In the genomic region with DNA sequence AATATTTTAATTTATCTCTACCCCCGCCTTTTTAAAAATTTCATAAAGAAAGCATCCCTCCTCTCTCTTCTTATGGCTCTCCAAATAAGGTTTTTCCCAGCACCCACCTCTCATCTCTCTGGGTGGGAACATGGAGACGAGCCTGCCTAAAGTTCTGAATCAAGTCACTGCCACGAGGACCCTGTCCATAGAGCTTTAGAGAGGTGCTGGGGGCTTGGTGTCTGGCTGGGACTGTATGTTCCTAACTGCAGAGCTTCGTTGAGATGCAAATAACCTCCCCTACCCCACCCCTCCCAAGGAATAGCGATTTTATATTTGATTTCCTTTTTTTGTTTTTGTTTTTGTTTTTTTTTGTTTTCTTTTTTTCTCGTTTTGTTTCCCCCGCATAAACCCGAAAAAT, we compare ENCODE assay signal across 9 mouse cellular contexts.
A peak's percentile ranks its signal among the peaks of the same experiment; 100 is the strongest.
DNase-seq lines count a peak whose midpoint lies in the region; ATAC-seq lines count a peak whose summit lies in the region.
"Had no signal": no experiment of that assay in that cellular context is flagged by ENCODE, and none has a peak within 500 bp of the region (broad histone marks: within the 10 kb centered on the region; RNA-seq: fewer than 3 reads in every experiment).

No protein-coding gene starts in this region.

- H3K4me1 ChIP-seq in lung, embryonic 15.5 days: peaks cover 13% of the 10 kb centered on the region
- H3K4me1 ChIP-seq in forebrain, embryonic 13.5 days: peaks cover 39% of the 10 kb centered on the region
- peaks cover 27% of the 10 kb centered on the region for H3K4me1 ChIP-seq in limb, embryonic 10.5 days
- 0 out of 2 replicates have a peak, but pooled peaks cover 3% of the 10 kb centered on the region for H3K4me1 ChIP-seq in stomach, embryonic 16.5 days (ENCODE audit: control insufficient read depth, insufficient read depth, low read length)
- no peaks in the 10 kb centered on the region for H3K4me1 ChIP-seq in liver, embryonic 12.5 days

- no peak overlapping the region for H3K4me3 ChIP-seq in lung, embryonic 15.5 days
- peak overlapping the region; percentile 18 for H3K4me3 ChIP-seq in forebrain, embryonic 13.5 days
- no peak overlapping the region for H3K4me3 ChIP-seq in limb, embryonic 10.5 days
- H3K4me3 ChIP-seq in stomach, embryonic 16.5 days (replicated peaks; ENCODE audit: low read length): 0 out of 2 replicates have a peak overlapping the region, but pooled peaks have one; percentile 11
- H3K4me3 ChIP-seq in liver, embryonic 12.5 days: no peak overlapping the region
- H3K4me3 ChIP-seq: erythroblast, embryonic 14.5 days; liver, embryonic 15.5 days had no signal

- H3K9ac ChIP-seq in lung, embryonic 15.5 days: no peak overlapping the region
- H3K9ac ChIP-seq in forebrain, embryonic 13.5 days: peak overlapping the region; percentile 40
- H3K9ac ChIP-seq in stomach, embryonic 16.5 days (ENCODE audit: low read length): no peak overlapping the region
- H3K9ac ChIP-seq in liver, embryonic 12.5 days: no peak overlapping the region
- H3K9ac ChIP-seq: liver, embryonic 15.5 days had no signal

- H3K27ac ChIP-seq in lung, embryonic 15.5 days: peak overlapping the region; percentile 48
- peak overlapping the region; percentile 85 for H3K27ac ChIP-seq in forebrain, embryonic 13.5 days
- H3K27ac ChIP-seq in limb, embryonic 10.5 days: peak overlapping the region; percentile 61; the same call in 1 of the 2 replicates
- no peak overlapping the region for H3K27ac ChIP-seq in stomach, embryonic 16.5 days (ENCODE audit: low read length)
- H3K27ac ChIP-seq in liver, embryonic 12.5 days: no peak overlapping the region
- H3K27ac ChIP-seq: liver, embryonic 15.5 days had no signal

- H3K4me2 ChIP-seq in lung, embryonic 15.5 days: peak overlapping the region; percentile 40
- peak overlapping the region; percentile 57 for H3K4me2 ChIP-seq in forebrain, embryonic 13.5 days
- H3K4me2 ChIP-seq in stomach, embryonic 16.5 days (ENCODE audit: low read depth, low read length): peak overlapping the region; percentile 41; the same call in 1 of the 2 replicates
- H3K4me2 ChIP-seq in liver, embryonic 12.5 days: no peak overlapping the region
- H3K4me2 ChIP-seq: liver, embryonic 15.5 days had no signal

- H3K9me3 ChIP-seq in lung, embryonic 15.5 days: no peaks in the 10 kb centered on the region
- H3K9me3 ChIP-seq in forebrain, embryonic 13.5 days (replicated peaks): no peaks in the 10 kb centered on the region
- H3K9me3 ChIP-seq in limb, embryonic 10.5 days (replicated peaks): no peaks in the 10 kb centered on the region
- H3K9me3 ChIP-seq in stomach, embryonic 16.5 days (replicated peaks; ENCODE audit: control insufficient read depth, low read length): peaks cover 7% of the 10 kb centered on the region; the same call in 1 of the 2 replicates
- no peaks in the 10 kb centered on the region for H3K9me3 ChIP-seq in liver, embryonic 12.5 days (replicated peaks)
- H3K9me3 ChIP-seq: liver, embryonic 15.5 days had no signal

- DNase-seq in lung, postnatal 10 days: no peak
- no peak for DNase-seq in limb, embryonic 10.5 days (ENCODE audit: low spot score)
- no peak for DNase-seq in spleen, adult 12 weeks (ENCODE audit: low spot score)

- no peaks in the 10 kb centered on the region for H3K36me3 ChIP-seq in lung, embryonic 15.5 days
- H3K36me3 ChIP-seq in forebrain, embryonic 13.5 days (ENCODE audit: poor library complexity, severe bottlenecking): no peaks in the 10 kb centered on the region
- H3K36me3 ChIP-seq in limb, embryonic 10.5 days: peaks cover 9% of the 10 kb centered on the region; the same call in 1 of the 2 replicates
- H3K36me3 ChIP-seq in stomach, embryonic 16.5 days (ENCODE audit: control insufficient read depth, insufficient read depth, low read length): no peaks in the 10 kb centered on the region
- no peaks in the 10 kb centered on the region for H3K36me3 ChIP-seq in liver, embryonic 12.5 days
- H3K36me3 ChIP-seq: liver, embryonic 15.5 days had no signal

- 33% methylated on average over 8 of the region's 8 CpGs for WGBS in lung, embryonic 15.5 days
- 2% methylated on average over 8 of the region's 8 CpGs for WGBS in forebrain, embryonic 13.5 days
- 46% methylated on average over 8 of the region's 8 CpGs for WGBS in limb, embryonic 10.5 days
- 29% methylated on average over 8 of the region's 8 CpGs for WGBS in stomach, embryonic 16.5 days
- 32% methylated on average over 8 of the region's 8 CpGs for WGBS in liver, embryonic 12.5 days (ENCODE audit: insufficient replicate concordance)

- ATAC-seq in lung, embryonic 15.5 days (ENCODE audit: borderline replicate concordance, extremely low read depth, low FRiP score, low TSS enrichment): no peak
- ATAC-seq in forebrain, embryonic 13.5 days: peak; percentile 63
- no peak for ATAC-seq in stomach, embryonic 16.5 days (ENCODE audit: insufficient read depth, low FRiP score)
- ATAC-seq in liver, embryonic 12.5 days: no peak

- H3K27me3 ChIP-seq in lung, embryonic 15.5 days: no peaks in the 10 kb centered on the region
- H3K27me3 ChIP-seq in forebrain, embryonic 13.5 days: no peaks in the 10 kb centered on the region
- no peaks in the 10 kb centered on the region for H3K27me3 ChIP-seq in limb, embryonic 10.5 days (ENCODE audit: low read depth, poor library complexity, severe bottlenecking)
- no peaks in the 10 kb centered on the region for H3K27me3 ChIP-seq in stomach, embryonic 16.5 days (ENCODE audit: control insufficient read depth, insufficient read depth, low read length)
- H3K27me3 ChIP-seq in liver, embryonic 12.5 days (replicated peaks): peaks cover 19% of the 10 kb centered on the region

Comparison
In these comparisons a context has a peak if more than half of its experiments do, and no peak if none do; other contexts are left out.
1. H3K27ac ChIP-seq: peak in lung, embryonic 15.5 days (single experiment), forebrain, embryonic 13.5 days (single experiment) and limb, embryonic 10.5 days (single experiment); none in stomach, embryonic 16.5 days (single experiment) and liver, embryonic 12.5 days (single experiment).
2. H3K4me3 ChIP-seq: peak in forebrain, embryonic 13.5 days (single experiment) and stomach, embryonic 16.5 days (single experiment); none in lung, embryonic 15.5 days (single experiment), limb, embryonic 10.5 days (single experiment) and liver, embryonic 12.5 days (single experiment).